Mouse (Mus musculus) layer of hippocampus, postnatal 36 days (tissue): ENCODE measurements around the gene Adh1. TPM values are rescaled to one million over a fixed set of nuclear protein-coding genes. Genes with fewer than 3 reads are reported as not detected.

Source experiments
- DNase-seq, 2 experiments: peaks; one replicate each; pipeline ENCODE4 v3.0.0; 2022
- total RNA-seq, 2 experiments: library from RNA; stranded (reverse); gene quantifications; 2 replicates each; pipeline ENCODE4 v1.2.3; 2021

Gene Adh1
- under 1 TPM; 0.45 to 0.68 TPM for total RNA-seq

DNA sequence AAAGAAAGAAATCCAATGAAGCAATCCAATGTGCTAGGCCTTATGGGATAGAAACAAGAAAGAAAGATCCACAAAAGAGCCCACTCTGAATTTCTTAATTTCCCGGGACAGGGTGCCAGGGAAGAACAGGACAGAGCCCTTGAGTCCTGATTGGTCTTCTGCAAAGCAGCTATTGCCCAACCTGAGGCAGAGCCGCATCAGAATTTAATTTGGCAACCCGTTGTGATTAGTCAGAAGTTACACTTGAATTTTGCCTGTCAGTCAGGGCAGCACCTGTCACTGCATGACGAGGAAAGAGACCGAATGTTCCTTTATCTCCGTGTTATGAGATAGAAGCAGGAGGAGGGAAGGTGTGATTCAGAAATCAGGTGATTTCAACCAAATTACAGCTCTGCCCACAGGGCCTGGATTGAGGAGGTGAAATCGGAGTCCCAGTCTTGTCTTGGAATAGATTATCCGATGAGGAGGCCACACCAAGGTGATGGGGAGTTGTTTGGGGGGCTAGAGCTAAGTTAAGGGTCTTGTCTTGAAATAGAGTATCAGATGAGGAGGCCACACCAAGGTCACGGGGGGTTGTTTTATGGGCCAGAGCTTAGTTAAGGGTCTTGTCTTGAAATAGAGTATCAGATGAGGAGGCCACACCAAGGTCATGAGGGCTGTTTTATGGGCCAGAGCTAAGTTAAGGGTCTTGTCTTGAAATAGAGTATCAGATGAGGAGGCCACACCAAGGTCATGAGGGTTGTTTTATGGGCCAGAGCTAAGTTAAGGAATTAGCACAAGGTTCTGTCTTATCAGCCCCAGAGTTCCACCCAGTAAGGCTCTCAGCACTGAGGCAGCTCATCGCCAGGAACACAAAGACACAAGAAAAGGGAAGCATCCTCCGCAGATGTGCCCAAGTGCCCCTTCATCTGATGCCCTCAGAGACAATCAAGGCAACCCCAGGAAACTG, at the start of gene Adh1:
TSS of gene Adh1 (plus strand) at position 271 of the 949 bp plus-strand sequence.
- no peak for DNase-seq

DNA sequence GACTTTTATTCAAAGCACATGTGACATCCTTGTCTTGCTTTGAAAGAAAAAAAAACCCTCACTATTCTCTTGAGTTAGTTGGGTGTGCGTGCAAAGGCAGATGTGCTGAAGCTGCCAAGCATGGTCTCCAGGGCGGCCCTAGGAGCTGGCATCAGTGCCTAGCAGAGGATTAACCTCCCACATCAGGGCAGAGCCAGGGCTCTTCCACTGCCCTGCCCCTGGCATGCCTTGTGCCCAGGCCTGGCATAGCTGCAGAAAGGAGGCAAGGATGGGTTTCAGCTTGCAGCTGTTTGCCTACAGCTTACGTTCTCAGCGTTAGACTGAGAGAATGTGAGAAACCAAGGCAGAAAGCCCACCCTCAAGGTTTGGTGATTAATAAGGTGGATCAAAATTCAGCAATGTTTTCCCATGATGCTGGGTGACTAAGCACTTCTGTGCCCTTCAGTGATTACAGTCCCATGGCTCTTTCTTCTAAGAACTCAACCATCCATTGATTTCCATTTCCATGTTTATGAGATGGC, 48.3 kb upstream of the Adh1 start:
- DNase-seq = no peak

DNA sequence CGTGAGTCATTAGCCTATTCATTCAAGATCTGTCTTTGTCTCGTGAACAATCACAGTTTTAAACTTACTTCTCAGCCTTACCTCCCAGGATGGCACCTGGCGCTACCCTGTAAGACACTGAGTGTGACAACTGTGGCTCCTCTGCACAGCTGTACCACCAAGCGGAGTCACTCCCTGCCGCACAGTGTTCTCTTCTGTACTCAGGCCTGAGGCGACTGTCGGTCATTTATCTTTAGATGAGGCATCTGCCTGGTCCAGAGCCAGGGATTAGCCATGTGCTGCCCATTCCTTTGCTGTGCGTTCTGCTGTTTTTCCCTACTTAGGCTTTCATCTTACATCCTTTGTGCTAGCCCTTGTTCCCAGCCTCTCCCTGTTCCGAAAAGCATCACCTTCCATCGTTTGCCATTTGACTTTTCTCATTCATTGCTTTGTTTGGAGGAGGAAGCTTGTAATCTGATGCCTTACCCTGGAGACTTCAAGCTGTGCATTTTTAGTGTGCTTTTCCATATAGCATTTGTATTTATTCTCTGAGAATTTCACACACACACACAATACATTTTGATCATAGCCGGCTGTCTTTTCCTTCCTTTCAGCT, 45.3 kb upstream of the Adh1 start:
- no peak for DNase-seq

DNA sequence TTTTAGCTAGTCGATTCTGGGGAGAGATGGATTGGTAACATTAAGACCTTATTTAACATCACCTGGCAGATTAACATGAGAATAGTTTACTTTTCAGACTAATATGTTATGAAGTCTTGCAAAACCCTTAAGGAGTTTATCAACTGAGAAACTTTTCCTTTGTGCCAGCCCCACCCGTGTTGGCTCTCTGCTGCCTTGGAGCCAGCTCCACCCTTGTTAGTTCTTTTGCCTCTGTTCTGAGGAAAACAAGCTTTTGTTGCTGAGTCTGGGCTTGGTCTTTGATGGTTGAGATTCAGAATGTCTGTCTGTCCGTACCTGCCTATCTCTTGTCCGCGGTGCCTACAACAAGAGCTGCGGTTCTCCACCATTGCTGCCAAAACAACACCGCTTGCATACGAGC, 44.7 kb upstream of the Adh1 start:
- no peak for DNase-seq

- DNase-seq = no peak
Observed at GRCm38 (mm10) chr3:138217631-138218264, 43.0 kb upstream of the Adh1 start, which contains the start of gene Adh7. Adh7 (plus strand) TSS chr3:138217760.

DNA sequence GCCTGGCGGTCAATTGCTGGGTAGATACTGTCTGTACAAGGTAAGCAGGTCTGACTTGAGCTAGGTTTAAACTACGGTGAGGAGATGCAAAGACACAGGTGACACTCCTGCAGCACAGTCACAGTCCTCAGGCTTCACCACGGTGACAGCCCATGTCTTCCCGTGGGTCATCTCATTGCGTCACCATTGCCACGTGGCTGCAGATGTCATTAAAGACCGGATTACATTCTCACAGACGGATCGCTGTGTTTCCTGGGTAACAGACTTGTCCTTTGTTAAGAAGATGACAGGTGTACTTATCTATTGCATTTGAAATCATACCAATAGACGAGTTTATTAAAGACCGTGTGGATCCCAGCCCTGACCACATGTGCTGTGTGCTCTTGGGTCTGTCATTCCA, 39.7 kb upstream of the Adh1 start:
- no peak for DNase-seq

DNA sequence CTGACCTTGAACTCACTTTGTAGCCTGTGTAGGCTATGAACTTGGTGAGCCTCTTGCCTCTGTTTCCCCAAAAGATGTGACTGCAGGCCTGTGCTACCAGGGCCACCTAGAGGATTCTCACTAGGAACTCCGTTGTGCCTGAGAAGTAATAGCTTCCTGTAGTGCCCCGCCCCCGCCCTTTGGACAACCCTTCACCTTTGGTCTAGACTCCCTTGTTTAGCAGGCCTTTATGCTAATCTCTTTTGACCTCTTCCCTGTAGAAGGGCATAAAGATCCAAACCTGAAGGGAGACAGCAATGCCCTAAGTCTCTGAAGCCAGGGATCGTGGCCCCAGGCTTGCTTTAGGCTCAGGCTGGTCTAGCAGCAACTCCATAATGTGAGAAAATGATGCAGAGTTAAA, 38.3 kb upstream of the Adh1 start:
- DNase-seq = no peak

- DNase-seq = peak in 1 of 2 experiments; percentile 18
Observed at GRCm38 (mm10) chr3:138222952-138223351, 37.8 kb upstream of the Adh1 start.

- DNase-seq = no peak
Observed at GRCm38 (mm10) chr3:138224363-138224954, 36.3 kb upstream of the Adh1 start.

- DNase-seq = no peak
Observed at GRCm38 (mm10) chr3:138225331-138225730, 35.5 kb upstream of the Adh1 start.

- DNase-seq = no peak
Observed at GRCm38 (mm10) chr3:138225853-138226252, 34.9 kb upstream of the Adh1 start.

GRCm38 (mm10) chr3:138226476-138226875, 34.3 kb upstream of the Adh1 start:
- no peak for DNase-seq

- DNase-seq = no peak
Observed at GRCm38 (mm10) chr3:138227082-138227481, 33.7 kb upstream of the Adh1 start.

DNA sequence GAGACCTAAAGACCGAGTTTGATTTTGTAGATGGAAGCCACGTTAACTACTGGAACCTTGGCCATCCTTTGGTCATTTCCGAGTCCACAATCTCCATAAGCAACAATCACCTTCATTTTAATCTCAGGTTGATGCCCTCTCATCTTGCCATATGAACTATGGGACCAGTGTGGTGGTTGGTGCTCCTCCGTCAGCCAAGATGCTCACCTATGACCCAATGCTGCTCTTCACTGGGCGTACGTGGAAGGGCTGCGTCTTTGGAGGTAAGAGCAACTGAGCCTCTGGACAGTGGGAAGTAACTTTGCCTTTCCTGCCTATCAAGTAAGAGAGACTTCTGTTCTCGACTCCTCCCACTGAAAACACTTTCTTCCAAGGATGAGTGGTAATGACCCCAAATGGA, 33.0 kb upstream of the Adh1 start:
- no peak for DNase-seq

DNA sequence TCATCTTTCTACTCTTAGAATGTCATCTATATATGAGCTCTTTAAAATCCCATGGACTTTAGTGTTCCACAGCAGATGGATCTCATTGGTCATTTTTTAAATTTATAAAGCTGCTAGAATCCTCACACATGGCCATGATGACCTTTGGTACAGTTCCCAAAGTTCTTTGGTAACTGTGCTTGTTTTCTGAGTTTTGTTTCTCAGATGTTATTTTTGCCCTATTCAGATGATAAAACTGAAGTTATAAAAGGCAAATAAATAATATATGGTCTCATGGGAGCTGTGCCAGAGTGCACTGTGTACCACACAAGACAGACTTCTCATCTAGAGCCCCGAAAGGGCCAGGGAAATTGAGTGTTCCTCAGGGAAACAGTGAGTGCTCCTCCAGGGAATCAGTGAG, 31.3 kb upstream of the Adh1 start:
- no peak for DNase-seq

DNA sequence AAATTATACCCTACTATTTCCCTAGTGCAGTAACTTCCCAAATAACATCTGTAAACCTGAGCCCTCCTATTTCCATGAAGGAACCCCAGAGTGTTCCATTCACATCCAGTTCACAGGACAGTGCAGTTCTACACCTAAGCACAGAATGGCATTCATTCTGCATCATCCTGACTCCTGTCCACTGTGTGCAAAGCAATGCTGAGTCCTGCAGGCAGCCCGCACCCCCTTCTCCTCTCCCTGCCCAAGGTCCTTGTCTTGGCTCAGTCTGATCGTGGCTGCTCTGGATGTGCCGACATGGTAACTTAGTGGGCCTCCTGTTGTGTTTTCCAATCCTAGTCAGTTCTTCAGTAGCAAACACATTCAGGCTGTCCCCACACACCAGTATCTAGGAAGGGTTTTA, 30.5 kb upstream of the Adh1 start:
- DNase-seq = no peak

DNA sequence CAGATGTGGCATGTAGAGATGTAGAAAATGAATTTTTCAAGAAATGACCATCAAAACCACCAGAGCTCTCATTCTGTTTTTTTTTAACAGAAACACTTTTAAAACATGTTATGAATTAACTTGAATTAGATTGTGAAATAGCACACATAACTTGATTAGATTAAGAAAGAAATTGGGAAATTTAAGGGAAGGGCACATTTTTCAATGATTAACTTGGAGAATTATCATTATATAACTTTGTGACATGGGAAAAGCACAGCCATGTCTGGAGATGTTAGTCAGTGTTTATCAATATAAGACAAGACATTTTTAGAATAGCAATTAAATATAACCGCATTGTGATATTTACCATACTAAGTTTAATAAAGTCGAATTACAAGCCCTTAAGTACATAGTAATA, 29.3 kb upstream of the Adh1 start:
- DNase-seq = no peak

DNA sequence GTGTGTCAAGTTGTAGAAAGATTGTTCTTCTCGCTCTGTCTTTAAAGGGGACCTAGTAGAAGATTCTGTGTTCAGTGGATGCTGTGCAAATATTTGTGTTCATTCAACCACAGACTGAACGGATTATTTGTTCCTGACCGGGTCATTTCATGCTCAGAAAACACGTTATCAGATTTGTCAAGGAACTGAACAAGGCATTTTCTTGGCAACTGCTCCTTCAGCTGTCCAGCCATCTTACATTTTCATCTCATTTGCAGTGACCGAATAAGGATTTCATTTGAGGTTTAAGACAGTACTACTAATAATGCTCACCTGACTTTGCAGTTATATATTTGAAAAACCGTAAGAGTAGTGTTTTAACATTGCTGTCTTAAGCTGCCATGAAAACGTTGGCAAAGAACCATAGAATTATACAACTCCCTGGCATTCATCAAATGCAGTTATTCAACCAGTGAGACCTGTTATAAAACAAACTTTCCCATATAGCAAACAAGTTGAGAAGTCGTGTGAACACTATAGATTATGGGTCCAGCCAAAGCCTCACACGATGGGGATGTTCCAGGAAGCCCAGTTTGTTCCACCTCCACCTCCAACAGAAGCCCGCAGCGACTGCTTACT, 24.1 kb upstream of the Adh1 start:
- no peak for DNase-seq

DNA sequence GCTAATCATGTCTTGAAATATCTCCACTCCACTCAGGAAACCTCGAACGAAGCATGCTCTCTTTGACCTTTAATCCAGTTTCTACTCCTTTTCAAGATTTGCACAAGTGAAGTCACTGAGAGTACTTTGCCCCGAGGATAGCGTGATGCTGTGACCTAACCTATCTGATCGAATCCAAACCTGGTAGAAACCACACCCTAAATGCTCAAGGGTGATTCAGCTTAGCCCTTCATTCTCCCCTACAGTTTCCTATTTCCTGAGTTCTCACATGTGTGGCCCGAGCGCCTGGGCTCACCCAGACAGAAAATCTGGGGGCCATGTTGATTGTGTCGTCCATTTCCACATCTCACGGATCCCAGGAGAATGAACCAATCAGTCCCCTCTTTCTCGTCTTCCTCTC, 22.7 kb upstream of the Adh1 start:
- no peak for DNase-seq

GRCm38 (mm10) chr3:138239461-138239860, 21.3 kb upstream of the Adh1 start:
- no peak for DNase-seq

GRCm38 (mm10) chr3:138240411-138240810, 20.4 kb upstream of the Adh1 start:
- DNase-seq = no peak

DNA sequence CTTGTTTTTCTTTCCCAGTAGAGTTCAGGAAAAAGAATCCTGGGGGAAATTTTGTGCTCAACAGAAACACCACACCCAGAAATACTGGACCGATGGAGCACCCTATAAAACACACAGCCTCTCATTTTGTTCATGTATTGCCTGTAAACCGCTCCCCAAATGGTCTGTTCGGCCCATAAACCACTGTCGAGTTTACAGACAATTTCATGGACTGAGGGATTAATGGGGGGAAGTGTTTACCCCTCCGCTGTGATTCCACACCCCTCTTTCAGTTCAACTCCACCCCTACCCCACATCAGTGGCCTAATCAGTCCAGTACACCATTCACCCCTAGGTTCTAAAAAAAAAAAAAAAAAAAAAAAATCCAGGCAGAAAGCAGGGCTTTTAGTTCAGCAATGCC, 19.8 kb upstream of the Adh1 start:
- no peak for DNase-seq
